Mouse (Mus musculus) neural tube, embryonic 15.5 days (tissue): ENCODE measurements around the gene Col7a1. TPM values are rescaled to one million over a fixed set of nuclear protein-coding genes. Genes with fewer than 3 reads are reported as not detected.

Source experiments
- ATAC-seq: fragments of 200-750 bp; cut with Nextera tagmentation; 2 replicates; pipeline ENCODE4 v1.8.0; 2017; ENCODE audit warnings: mild to moderate bottlenecking, moderate TSS enrichment, moderate library complexity; ENCODE audit not compliant: low FRiP score
- H3K27ac ChIP-seq: fragments of 300-500 bp; sonication (generic); replicated peaks from 2 replicates; pipeline ENCODE4 v1.5.1; 2015; ENCODE audit warnings: mild to moderate bottlenecking, inconsistent platforms
- H3K27me3 ChIP-seq: fragments of 300-500 bp; sonication (generic); replicated peaks from 2 replicates; pipeline ENCODE4 v1.6.1; 2015; ENCODE audit warnings: inconsistent platforms
- H3K36me3 ChIP-seq: fragments of 300-500 bp; sonication (generic); 2 replicates; pipeline ENCODE4 v1.6.1; 2015; ENCODE audit warnings: inconsistent platforms
- H3K4me1 ChIP-seq: fragments of 300-500 bp; sonication (generic); 2 replicates; pipeline ENCODE4 v1.6.1; 2015; ENCODE audit warnings: inconsistent platforms
- H3K4me2 ChIP-seq: fragments of 300-500 bp; sonication (generic); 2 replicates; pipeline ENCODE4 v1.6.1; 2015; ENCODE audit warnings: inconsistent platforms, mild to moderate bottlenecking, moderate library complexity
- H3K4me3 ChIP-seq: fragments of 300-500 bp; sonication (generic); replicated peaks from 2 replicates; pipeline ENCODE4 v1.5.1; 2015; ENCODE audit warnings: mild to moderate bottlenecking, inconsistent platforms
- H3K9ac ChIP-seq: fragments of 300-500 bp; sonication (generic); replicated peaks from 2 replicates; pipeline ENCODE4 v1.6.1; 2015; ENCODE audit warnings: mild to moderate bottlenecking, inconsistent platforms
- H3K9me3 ChIP-seq: fragments of 300-500 bp; sonication (generic); replicated peaks from 2 replicates; pipeline ENCODE4 v1.6.1; 2016; ENCODE audit warnings: inconsistent platforms
- WGBS: fragments of 180-500 bp; shearing (Covaris S2); methylation state at CpG from one replicate; pipeline ENCODE4 v1.1.7; 2015; ENCODE audit warnings: mixed read lengths; 5-methylcytosine and 5-hydroxymethylcytosine counted together
- polyA plus RNA-seq: library from polyadenylated mRNA; unstranded; fragments of >200 nt; fragmentation: Nextera tagmentation; extraction: Ambion mirVana; gene quantifications from 2 replicates; pipeline ENCODE4 v1.2.1, GENCODE M21; 2015

Gene Col7a1
- polyA plus RNA-seq, 1 experiment from 2014 or later = 1.8 TPM

GRCm38 (mm10) chr9:108987704-108988350, 34.4 kb downstream of the Col7a1 start:
- Histone ChIP-seq H3K4me3 (no peak overlapping the region), H3K9ac (no peak overlapping the region), H3K27me3 (no peaks in the 10 kb centered on the region), H3K36me3 (no peaks in the 10 kb centered on the region), H3K27ac (no peak overlapping the region), H3K4me2 (peak overlapping the region; percentile 22), H3K9me3 (no peaks in the 10 kb centered on the region), H3K4me1 (peaks cover 21% of the 10 kb centered on the region)
- ATAC-seq = no peak
- 25% methylated on average over 15 of the region's 15 CpGs for WGBS

DNA sequence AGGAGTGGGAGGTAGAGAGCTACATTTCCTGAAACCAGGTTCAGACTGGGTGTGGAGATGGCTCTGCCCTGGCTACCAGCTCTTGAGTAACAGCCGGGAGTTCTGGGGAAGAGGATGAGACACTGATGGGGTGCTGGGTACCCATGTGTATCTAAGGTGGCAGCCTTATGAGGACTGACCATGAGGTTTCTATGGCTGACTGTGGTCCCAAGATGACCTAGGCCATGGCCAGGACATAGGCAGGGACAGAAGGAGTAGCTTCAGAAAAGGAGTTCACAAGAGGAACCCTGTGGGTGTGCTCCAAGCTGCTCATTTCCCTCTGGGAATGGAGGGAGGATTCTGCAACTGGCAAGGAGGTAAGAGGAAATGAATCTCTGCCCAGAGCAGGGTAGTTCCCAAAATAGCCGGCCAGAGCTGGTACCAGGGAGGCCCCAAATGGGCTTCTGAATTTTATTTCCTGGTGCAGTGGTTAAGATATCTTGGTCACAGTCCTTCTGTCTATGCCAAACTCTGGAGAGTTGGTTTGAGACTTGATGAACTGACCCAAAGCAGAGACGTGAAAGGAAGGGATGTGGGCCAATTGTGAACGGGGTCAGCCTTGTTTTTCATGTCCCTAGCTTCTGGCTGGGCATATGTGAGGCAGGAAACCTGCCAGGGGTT, 36.5 kb downstream of the Col7a1 start:
- 86% methylated on average over 4 of the region's 4 CpGs for WGBS

DNA sequence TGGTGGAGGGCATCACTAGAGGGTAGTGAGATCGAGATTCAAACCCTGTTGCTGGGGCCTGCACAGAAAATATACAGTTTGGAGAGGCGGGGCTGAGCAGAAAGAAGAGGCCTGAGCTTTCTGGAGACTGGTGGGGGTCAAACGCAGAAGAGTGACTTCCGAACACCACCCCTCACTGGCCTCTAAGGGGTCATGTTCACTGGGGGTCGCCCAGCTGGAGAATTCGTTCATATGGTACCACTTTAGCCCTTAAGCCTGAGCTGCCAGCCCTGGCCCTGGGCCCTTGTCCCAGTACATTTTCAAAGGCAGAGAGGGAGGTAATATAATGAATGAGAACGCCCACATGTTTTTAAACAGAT, 37.1 kb downstream of the Col7a1 start:
- Histone ChIP-seq H3K9ac (no peak overlapping the region), H3K4me3 (no peak overlapping the region), H3K36me3 (no peaks in the 10 kb centered on the region), H3K4me1 (peaks cover 38% of the 10 kb centered on the region), H3K9me3 (no peaks in the 10 kb centered on the region), H3K4me2 (no peak overlapping the region), H3K27me3 (no peaks in the 10 kb centered on the region), H3K27ac (no peak overlapping the region)
- ATAC-seq = no peak
- 82% methylated on average over 7 of the region's 7 CpGs for WGBS

More for the DNA sequence above, 36.5 kb downstream of the Col7a1 start:
- Histone ChIP-seq H3K36me3 (no peaks in the 10 kb centered on the region), H3K4me3 (no peak overlapping the region), H3K27ac (no peak overlapping the region), H3K9ac (no peak overlapping the region), H3K9me3 (no peaks in the 10 kb centered on the region), H3K4me2 (no peak overlapping the region), H3K27me3 (no peaks in the 10 kb centered on the region), H3K4me1 (peaks cover 34% of the 10 kb centered on the region)
- ATAC-seq = no peak

DNA sequence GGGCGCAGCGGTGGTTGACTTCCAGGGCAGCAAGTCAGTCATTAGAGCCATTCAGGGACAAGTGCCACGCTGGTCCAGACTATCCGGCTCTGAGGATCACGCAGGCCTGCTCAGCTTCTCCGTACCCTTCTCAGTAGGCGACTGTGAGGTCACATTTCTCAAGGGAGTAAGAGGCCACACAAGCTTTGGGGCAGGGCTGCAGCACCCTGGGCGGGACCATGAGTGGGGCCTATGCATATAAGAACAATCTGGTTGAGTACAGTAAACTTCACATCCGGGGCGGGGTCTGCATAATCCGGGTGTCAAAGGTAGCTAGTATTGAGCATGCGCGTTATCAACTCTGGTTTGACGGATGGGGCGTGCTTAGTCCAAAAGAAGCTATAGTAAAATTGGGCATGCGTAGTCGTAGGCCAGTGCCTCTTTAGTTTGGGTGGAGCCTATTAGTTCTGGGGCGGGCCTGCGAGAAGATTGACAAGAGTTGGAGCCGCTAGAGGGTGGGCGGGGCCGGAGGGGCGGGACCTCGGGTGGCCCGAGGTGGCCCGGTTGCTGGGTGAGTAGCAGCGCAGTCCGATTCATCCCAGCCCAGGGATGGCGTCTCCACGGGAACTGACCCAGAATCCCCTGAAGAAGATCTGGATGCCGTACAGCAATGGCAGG, 38.2 kb downstream of the Col7a1 start, which contains the start of gene Pfkfb4:
Pfkfb4 (plus strand) TSS at position 351 of the 657 bp plus-strand sequence.
- Histone ChIP-seq H3K36me3 (no peaks in the 10 kb centered on the region), H3K9ac (peak within 1 kb of the TSS; percentile 63), H3K4me2 (peak within 1 kb of the TSS; percentile 85), H3K27ac (peak within 1 kb of the TSS; percentile 86), H3K4me1 (peaks cover 44% of the 10 kb centered on the region), H3K4me3 (peak within 1 kb of the TSS; percentile 56), H3K9me3 (no peaks in the 10 kb centered on the region), H3K27me3 (no peaks in the 10 kb centered on the region)
- WGBS = 1% methylated on average over 31 of the region's 31 CpGs
- peak; percentile 95 for ATAC-seq

- Histone ChIP-seq H3K9ac (peak overlapping the region; percentile 63), H3K4me3 (peak overlapping the region; percentile 56), H3K9me3 (no peaks in the 10 kb centered on the region), H3K36me3 (no peaks in the 10 kb centered on the region), H3K4me2 (peak overlapping the region; percentile 85), H3K27me3 (no peaks in the 10 kb centered on the region), H3K27ac (peak overlapping the region; percentile 77), H3K4me1 (peaks cover 44% of the 10 kb centered on the region)
- ATAC-seq = no peak; the same call in 1 of the 2 replicates
- 12% methylated on average over 18 of the region's 18 CpGs for WGBS
Measured at GRCm38 (mm10) chr9:108992085-108992469, 38.7 kb downstream of the Col7a1 start.

- Histone ChIP-seq H3K27me3 (no peaks in the 10 kb centered on the region), H3K4me1 (peaks cover 44% of the 10 kb centered on the region), H3K9me3 (no peaks in the 10 kb centered on the region), H3K4me3 (peak overlapping the region; percentile 56), H3K36me3 (no peaks in the 10 kb centered on the region), H3K4me2 (peak overlapping the region; percentile 85), H3K9ac (no peak overlapping the region; the same call in 1 of the 2 replicates), H3K27ac (no peak overlapping the region)
- WGBS = 87% methylated on average over 9 of the region's 9 CpGs
- no peak for ATAC-seq
Measured at GRCm38 (mm10) chr9:108992620-108993361, 39.4 kb downstream of the Col7a1 start.

- no peaks in the 10 kb centered on the region for H3K27me3 ChIP-seq
- H3K4me1 ChIP-seq = peaks cover 31% of the 10 kb centered on the region
- H3K9ac ChIP-seq = no peak overlapping the region
- WGBS = 76% methylated on average over 9 of the region's 9 CpGs
- ATAC-seq = no peak
- no peak overlapping the region for H3K27ac ChIP-seq
- no peak overlapping the region for H3K4me3 ChIP-seq
- H3K4me2 ChIP-seq = no peak overlapping the region
- 0 out of 2 replicates have a peak, but pooled peaks cover 2% of the 10 kb centered on the region for H3K36me3 ChIP-seq
- no peaks in the 10 kb centered on the region for H3K9me3 ChIP-seq
Measured at GRCm38 (mm10) chr9:108996411-108996810, 43.0 kb downstream of the Col7a1 start.

- Histone ChIP-seq H3K4me3 (no peak overlapping the region), H3K4me1 (peaks cover 18% of the 10 kb centered on the region), H3K9me3 (no peaks in the 10 kb centered on the region), H3K9ac (no peak overlapping the region), H3K27me3 (no peaks in the 10 kb centered on the region), H3K36me3 (peaks cover 15% of the 10 kb centered on the region), H3K4me2 (no peak overlapping the region), H3K27ac (no peak overlapping the region)
- 87% methylated on average over 19 of the region's 19 CpGs for WGBS
- ATAC-seq = no peak
Measured at GRCm38 (mm10) chr9:108998287-108999166, 45.1 kb downstream of the Col7a1 start.

- Histone ChIP-seq H3K27me3 (no peaks in the 10 kb centered on the region), H3K9me3 (no peaks in the 10 kb centered on the region), H3K4me2 (no peak overlapping the region), H3K4me1 (peaks cover 12% of the 10 kb centered on the region), H3K27ac (no peak overlapping the region), H3K4me3 (no peak overlapping the region), H3K36me3 (peaks cover 15% of the 10 kb centered on the region), H3K9ac (no peak overlapping the region)
- no peak for ATAC-seq
- WGBS = 72% methylated on average over 4 of the region's 4 CpGs
Measured at GRCm38 (mm10) chr9:108999167-108999526, 45.8 kb downstream of the Col7a1 start.

DNA sequence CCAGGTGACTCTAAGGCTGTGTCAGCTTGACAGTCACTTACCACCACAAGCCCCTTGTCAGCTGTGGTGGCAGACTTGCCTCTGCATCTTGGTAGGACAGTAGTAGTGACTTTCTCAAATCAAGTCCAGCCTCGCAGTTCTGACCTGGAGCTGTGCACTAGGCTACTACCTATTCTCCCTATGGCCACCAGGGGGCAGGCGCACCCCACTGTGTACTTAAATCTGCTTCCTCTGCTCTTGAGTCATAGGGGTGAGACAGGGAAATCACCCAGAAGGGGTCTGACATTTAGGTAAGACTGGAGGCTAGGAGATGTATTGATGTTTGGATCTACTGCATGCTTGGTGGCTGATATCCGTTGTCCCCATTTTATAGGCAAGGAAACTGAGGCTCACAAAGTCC, 47.3 kb downstream of the Col7a1 start:
- H3K4me3 ChIP-seq = no peak overlapping the region
- ATAC-seq = no peak

GRCm38 (mm10) chr9:109003201-109003600, 49.8 kb downstream of the Col7a1 start:
- Histone ChIP-seq H3K36me3 (peaks cover 27% of the 10 kb centered on the region), H3K4me3 (no peak overlapping the region), H3K27ac (no peak overlapping the region), H3K9me3 (no peaks in the 10 kb centered on the region), H3K4me1 (no peaks in the 10 kb centered on the region), H3K27me3 (no peaks in the 10 kb centered on the region), H3K9ac (no peak overlapping the region), H3K4me2 (no peak overlapping the region)
- no peak for ATAC-seq
- 52% methylated on average over 2 of the region's 2 CpGs for WGBS

More for the DNA sequence above, 47.3 kb downstream of the Col7a1 start:
- no peak overlapping the region for H3K4me2 ChIP-seq
- 14% methylated on average over 3 of the region's 3 CpGs for WGBS
- no peak overlapping the region for H3K27ac ChIP-seq
- H3K9me3 ChIP-seq = no peaks in the 10 kb centered on the region
- H3K36me3 ChIP-seq = peaks cover 15% of the 10 kb centered on the region
- H3K4me1 ChIP-seq = peaks cover 4% of the 10 kb centered on the region
- no peaks in the 10 kb centered on the region for H3K27me3 ChIP-seq
- H3K9ac ChIP-seq = no peak overlapping the region
